Mouse (Mus musculus) C2C12 (cell line): ENCODE results near the gene Ppp1r2. TPM values are rescaled to one million over a fixed set of nuclear protein-coding genes. Genes with fewer than 3 reads are reported as not detected.
A peak's percentile ranks its signal among the peaks of the same experiment; 100 is the strongest.

ENCODE experiments used
- H3K27me3 ChIP-seq: one replicate; pipeline ENCODE4 v1.6.1; 2011; ENCODE audit not compliant: control insufficient read depth, insufficient read depth, insufficient read length
- H3K36me3 ChIP-seq: one replicate; pipeline ENCODE4 v1.6.1; 2011; ENCODE audit not compliant: control insufficient read depth, insufficient read depth
- H3K4me3 ChIP-seq: one replicate; pipeline ENCODE4 v1.5.1; 2011; ENCODE audit warnings: mild to moderate bottlenecking, control low read depth; ENCODE audit not compliant: poor library complexity, insufficient read depth, severe bottlenecking
- H3K79me2 ChIP-seq: one replicate; pipeline ENCODE4 v1.6.1; 2011; ENCODE audit not compliant: control insufficient read depth, insufficient read depth
- H3K79me3 ChIP-seq: one replicate; pipeline ENCODE4 v1.6.1; 2011; ENCODE audit warnings: low read depth, control low read depth
- H3ac ChIP-seq: one replicate; pipeline ENCODE3; 2011; ENCODE audit warnings: low read depth; ENCODE audit not compliant: control insufficient read depth, insufficient read length
- CEBPB ChIP-seq: IDR thresholded peaks from one replicate; pipeline ENCODE4 v1.6.1; 2011; ENCODE audit warnings: low read depth, mild to moderate bottlenecking, control low read depth, moderate library complexity
- CTCF ChIP-seq: IDR thresholded peaks from one replicate; pipeline ENCODE4 v1.5.1; 2011; ENCODE audit not compliant: control insufficient read depth, insufficient read depth, insufficient read length
- FOSL1 ChIP-seq: IDR thresholded peaks from one replicate; pipeline ENCODE4 v1.8.0; 2011; ENCODE audit warnings: mild to moderate bottlenecking, low read length; ENCODE audit not compliant: poor library complexity, insufficient read depth, severe bottlenecking
- MAX ChIP-seq: IDR thresholded peaks from one replicate; pipeline ENCODE4 v1.6.1; 2011; ENCODE audit warnings: mild to moderate bottlenecking, control low read depth
- MYOD1 ChIP-seq: IDR thresholded peaks from one replicate; pipeline ENCODE4 v1.6.1; 2011; ENCODE audit warnings: low read depth; ENCODE audit not compliant: control insufficient read depth, insufficient read length
- MYOG ChIP-seq: IDR thresholded peaks from one replicate; pipeline ENCODE4 v1.6.1; 2011; ENCODE audit not compliant: control insufficient read depth, insufficient read length; ENCODE audit errors: extremely low read depth
- USF1 ChIP-seq: IDR thresholded peaks from one replicate; pipeline ENCODE4 v1.6.1; 2011; ENCODE audit warnings: low read depth, mild to moderate bottlenecking, control low read depth, moderate library complexity
- polyA plus RNA-seq: library from polyadenylated mRNA; unstranded; fragments of >200 nt; fragmentation: generic; extraction: Trizol; gene quantifications from one replicate; pipeline ENCODE4 v1.2.1, GENCODE M21; 2012; ENCODE audit warnings: missing spikeins

Gene Ppp1r2
- polyA plus RNA-seq, 1 experiment = 39.9 TPM

DNA sequence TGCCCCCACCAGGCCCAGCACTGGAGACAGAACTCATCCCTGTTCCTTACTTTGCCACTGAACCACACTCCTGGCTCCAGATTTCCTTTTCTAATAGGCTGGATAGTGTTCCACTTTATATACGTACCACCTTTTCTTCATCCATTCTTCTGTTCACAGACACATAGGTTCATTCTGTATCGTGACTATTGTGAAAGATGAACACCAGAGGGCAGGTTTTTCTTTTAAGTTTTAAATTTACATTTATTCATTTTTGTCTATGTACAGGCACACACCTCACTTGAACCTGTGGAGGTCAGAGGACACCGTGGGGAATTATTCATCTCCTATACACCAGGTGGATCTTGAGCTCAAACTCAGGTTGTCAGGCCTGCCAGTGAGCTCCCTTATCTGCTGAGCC is 31.0 kb downstream of the Ppp1r2 start:
- Histone ChIP-seq H3K27me3 (no peaks in the 10 kb centered on the region), H3K79me3 (no peaks in the 10 kb centered on the region), H3K79me2 (no peaks in the 10 kb centered on the region), H3ac (no peak overlapping the region), H3K36me3 (no peaks in the 10 kb centered on the region), H3K4me3 (no peak overlapping the region)
- TF ChIP-seq FOSL1 = no peak
- no peak for TF ChIP-seq MYOD1
- no peak for TF ChIP-seq MAX
- no peak for TF ChIP-seq MYOG
- TF ChIP-seq CEBPB = no peak
- TF ChIP-seq USF1 = no peak
- no peak for TF ChIP-seq CTCF

DNA sequence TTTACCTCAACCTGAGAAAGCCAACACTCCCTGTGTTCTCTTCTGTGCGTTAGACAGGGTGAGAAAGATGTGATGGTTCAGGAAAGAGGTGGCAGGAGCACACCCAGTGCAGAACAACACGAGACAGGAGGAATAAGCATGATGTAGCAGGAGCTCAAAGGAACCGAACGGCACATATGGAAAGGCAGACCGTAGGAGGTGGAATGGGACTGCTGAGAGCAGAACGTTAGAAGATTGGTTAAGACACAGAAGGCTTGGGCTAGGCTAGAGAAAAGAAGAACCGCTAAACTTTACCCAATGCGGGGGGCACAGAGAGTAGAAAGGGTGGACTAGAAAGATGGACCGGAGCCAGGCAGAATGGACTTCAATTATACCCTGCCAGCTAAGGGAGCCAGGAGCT is 33.6 kb downstream of the Ppp1r2 start:
- Histone ChIP-seq H3ac (no peak overlapping the region), H3K79me3 (no peaks in the 10 kb centered on the region), H3K36me3 (no peaks in the 10 kb centered on the region), H3K79me2 (no peaks in the 10 kb centered on the region), H3K4me3 (no peak overlapping the region), H3K27me3 (no peaks in the 10 kb centered on the region)
- TF ChIP-seq MAX = no peak
- TF ChIP-seq FOSL1 = no peak
- TF ChIP-seq USF1 = no peak
- TF ChIP-seq CEBPB = no peak
- no peak for TF ChIP-seq MYOD1
- no peak for TF ChIP-seq CTCF
- TF ChIP-seq MYOG = no peak

DNA sequence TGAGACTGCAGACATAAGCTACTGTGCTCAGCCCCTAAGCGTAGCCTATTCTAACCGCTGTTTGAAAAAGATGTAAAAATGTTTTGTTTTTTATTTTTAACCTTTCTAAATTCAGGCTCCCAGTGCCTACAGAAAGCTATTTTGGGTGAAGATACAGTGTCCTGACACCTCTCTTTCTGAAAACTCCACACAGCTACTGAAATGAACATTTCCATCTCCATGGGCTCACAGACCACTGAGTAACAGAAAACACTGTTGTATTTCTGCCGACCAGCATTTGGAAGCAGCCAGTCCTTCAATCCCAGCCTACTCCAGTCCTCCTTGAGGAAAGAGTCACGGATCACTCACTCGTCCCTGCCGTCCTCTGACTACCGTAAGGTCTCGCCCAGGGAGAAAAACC is 34.5 kb downstream of the Ppp1r2 start:
- Histone ChIP-seq H3K27me3 (no peaks in the 10 kb centered on the region), H3K4me3 (no peak overlapping the region), H3K36me3 (no peaks in the 10 kb centered on the region), H3K79me2 (no peaks in the 10 kb centered on the region), H3ac (no peak overlapping the region), H3K79me3 (no peaks in the 10 kb centered on the region)
- TF ChIP-seq MAX = no peak
- no peak for TF ChIP-seq MYOD1
- TF ChIP-seq CTCF = no peak
- no peak for TF ChIP-seq MYOG
- no peak for TF ChIP-seq FOSL1
- TF ChIP-seq CEBPB = no peak
- TF ChIP-seq USF1 = no peak

DNA sequence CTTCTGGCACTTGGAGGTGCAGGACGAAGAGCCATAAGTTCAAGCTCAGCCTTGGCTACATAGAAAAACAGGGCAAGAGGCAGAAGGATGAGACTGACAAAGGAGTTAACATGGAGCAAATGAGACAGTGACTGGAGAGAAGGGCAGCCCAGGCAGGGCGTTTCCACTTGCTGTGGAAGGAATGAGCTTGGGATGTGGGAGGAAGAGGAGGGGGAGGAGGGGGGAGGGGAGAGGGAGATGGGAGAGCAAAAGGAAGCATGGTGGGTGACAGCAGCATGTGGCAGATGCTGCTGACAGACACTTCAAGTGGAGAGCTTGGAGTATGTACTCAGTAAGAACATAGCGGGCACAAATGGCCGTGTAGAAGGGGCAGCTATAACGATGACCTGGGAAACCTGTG is 36.8 kb downstream of the Ppp1r2 start:
- Histone ChIP-seq H3K27me3 (no peaks in the 10 kb centered on the region), H3K36me3 (no peaks in the 10 kb centered on the region), H3K79me3 (no peaks in the 10 kb centered on the region), H3K79me2 (no peaks in the 10 kb centered on the region), H3K4me3 (no peak overlapping the region), H3ac (no peak overlapping the region)
- TF ChIP-seq USF1 (no peak), CEBPB (no peak), MYOG (no peak), FOSL1 (no peak), CTCF (no peak), MYOD1 (no peak)

DNA sequence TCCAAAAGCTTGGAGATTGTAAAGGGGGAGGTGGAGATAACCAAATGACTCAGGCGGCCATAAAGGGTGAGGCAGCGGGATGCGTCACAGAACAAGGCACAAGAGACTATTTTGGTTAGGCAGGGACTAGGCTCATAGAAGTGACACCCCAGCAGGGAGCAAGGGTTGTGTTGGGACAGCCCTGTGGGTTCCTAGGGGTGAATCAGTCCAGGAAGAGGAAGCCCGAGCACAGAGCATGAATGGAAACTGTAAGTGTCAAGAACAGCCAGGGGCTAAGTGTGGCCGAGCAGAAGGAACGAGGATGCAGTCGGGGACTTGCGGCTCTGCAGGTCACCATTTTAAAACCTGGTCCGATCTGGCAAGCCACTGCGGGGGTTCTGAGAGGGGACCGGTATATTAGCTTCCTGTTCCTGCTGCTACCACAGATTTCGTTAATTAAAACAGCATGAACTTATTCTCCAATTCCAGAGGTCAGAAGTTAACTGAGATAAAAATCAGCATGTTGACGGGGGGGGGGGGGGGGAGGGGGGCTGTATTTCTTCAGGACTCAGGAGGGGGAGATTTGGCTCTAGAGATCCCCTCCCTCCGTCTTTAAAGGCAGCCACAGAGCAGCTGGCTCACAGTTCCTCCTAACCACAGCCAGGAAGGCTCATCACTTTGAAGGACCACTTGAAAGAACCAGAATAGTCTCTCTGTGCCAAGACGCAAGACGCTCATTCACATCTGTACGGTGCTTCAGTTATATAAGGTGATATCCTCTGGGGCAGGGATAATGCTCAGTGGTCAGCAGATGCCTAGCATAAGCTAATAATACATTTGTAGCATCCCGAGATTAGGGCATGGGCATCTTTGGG is 39.4 kb downstream of the Ppp1r2 start:
- peak overlapping the region; percentile 32 for H3ac ChIP-seq
- no peaks in the 10 kb centered on the region for H3K79me3 ChIP-seq
- H3K79me2 ChIP-seq = no peaks in the 10 kb centered on the region
- no peaks in the 10 kb centered on the region for H3K36me3 ChIP-seq
- no peaks in the 10 kb centered on the region for H3K27me3 ChIP-seq
- TF ChIP-seq CTCF (no peak), FOSL1 (no peak), MAX (no peak), MYOG (no peak), USF1 (no peak), CEBPB (no peak), MYOD1 (no peak)
- no peak overlapping the region for H3K4me3 ChIP-seq
